Mouse (Mus musculus) activated CD4-positive, CD25-positive, alpha-beta regulatory T cell (primary cell): ENCODE data around the gene Itih3. TPM values are rescaled to one million over a fixed set of nuclear protein-coding genes. Genes with fewer than 3 reads are reported as not detected.

Source experiments
- polyA plus RNA-seq, 2 experiments: library from polyadenylated mRNA; unstranded; fragments of 100-300 nt; shearing (Covaris generic); gene quantifications; one replicate each; pipeline ENCODE4 v1.2.1; 2017

Gene Itih3
- not detected for polyA plus RNA-seq

DNA sequence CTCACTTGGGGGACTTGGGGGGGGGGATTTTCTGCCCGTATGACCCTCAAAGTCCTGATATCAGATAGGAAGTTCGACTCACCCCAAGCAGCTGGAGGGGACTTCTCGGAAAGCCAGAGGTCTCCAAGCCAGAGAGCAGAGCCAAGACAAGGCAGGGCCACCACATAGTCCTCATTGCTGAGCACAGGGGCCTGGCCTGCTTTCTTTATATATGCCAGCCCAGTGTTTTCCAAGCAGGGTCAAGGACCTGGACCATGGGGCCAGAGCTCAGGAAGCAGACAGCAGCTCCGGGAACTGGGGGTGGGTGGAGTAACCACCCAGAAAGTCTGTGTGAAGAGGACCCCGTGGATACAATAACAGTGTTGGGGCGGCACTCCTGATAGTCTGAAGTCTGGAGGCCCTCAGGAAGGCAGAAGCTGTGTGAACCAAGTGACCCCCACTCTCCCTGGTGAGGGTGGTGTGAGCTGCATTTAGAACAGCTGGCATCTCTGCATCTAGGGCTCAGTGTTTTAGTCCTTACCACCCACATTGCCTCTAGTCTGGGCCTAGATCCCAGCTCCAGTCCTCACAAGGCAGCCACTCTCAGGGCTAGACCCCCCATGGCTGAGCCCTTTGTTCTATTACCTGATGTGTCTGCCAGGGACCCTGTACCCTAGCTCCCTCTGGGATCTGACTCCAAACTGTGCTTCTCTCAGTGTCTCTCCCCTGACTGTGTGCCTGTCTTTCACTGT, at the start of gene Itih3:
Gene Itih3, minus strand, starts transcription at position 386 of the 731 bp plus-strand sequence.

DNA sequence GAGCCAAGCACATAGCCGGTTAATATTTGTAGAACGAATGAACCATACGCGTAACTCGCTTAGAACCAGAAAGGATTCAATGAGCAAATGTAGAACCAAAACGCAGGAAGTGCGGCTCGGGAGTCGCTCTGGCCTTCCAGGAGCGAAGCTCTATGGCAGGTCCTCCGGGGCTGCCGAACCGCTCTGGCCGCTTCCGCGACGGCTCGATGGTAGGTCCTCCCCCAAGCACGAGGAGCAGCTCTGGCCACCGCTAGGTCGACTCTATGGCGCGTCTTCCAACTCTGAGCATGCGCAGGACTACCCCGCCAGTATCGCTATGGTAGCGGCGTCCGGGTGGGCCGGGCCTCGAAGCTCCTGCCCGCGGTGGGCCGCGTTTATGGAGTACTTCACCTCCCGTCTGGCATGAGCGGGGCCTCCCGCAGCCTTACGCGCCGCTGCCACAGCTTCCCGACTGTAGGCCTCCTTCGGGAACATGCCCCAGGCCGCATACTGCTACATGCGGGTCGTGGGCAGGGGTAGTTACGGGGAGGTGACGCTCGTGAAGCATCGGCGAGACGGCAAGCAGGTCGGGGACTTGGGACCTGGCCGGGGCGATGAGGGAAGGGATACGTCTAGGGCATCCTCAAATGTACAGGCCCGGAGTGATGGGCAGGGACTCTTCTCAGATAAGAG, 27.7 kb upstream of the Itih3 start, which contains the start of gene Nek4:
Gene Nek4, plus strand, starts transcription at position 224 of the 672 bp plus-strand sequence.

DNA sequence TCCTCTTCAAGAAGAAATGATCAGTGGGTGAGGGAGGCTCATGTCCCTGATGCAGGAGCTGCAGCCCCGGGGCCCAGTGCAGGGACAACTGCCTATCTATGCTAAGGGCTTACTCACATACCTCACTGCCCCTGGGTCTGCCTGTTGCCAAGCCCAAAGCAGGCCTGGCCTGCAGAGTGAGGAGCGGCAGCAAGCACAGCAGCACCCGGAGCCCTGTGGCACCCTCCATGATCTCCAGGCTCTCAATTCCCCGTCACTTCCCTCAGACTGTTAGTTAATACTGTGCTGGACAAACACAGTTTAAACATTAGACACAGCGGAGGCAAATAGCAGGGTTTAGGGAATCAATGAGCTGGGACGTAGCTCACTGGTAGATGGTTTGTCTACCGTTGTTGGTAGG, 19.5 kb upstream of the Itih3 start, which contains the start of gene Itih1:
Gene Itih1, minus strand, starts transcription at position 252 of the 400 bp plus-strand sequence.

DNA sequence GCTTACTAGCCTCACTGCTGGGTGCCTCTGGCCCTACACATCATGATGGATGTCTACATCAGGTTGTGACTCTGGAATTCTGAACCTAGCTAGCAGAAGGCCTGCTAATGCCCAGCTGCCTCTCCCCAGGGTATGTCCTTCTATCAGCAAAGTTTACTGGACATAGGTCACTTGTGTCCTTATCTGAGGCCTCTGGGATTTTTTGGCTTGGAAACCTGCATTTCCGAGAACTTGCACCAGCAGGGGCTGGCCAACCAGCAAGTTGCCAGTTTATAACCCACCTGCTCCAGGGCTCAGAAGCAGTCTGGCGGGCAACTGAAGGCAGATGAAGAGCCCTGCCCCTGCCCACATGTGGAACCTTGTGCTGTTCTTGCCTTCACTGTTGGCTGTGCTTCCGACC, 37.4 kb downstream of the Itih3 start, which contains the start of gene Itih4:
Gene Itih4, plus strand, starts transcription at position 273 of the 400 bp plus-strand sequence.

DNA sequence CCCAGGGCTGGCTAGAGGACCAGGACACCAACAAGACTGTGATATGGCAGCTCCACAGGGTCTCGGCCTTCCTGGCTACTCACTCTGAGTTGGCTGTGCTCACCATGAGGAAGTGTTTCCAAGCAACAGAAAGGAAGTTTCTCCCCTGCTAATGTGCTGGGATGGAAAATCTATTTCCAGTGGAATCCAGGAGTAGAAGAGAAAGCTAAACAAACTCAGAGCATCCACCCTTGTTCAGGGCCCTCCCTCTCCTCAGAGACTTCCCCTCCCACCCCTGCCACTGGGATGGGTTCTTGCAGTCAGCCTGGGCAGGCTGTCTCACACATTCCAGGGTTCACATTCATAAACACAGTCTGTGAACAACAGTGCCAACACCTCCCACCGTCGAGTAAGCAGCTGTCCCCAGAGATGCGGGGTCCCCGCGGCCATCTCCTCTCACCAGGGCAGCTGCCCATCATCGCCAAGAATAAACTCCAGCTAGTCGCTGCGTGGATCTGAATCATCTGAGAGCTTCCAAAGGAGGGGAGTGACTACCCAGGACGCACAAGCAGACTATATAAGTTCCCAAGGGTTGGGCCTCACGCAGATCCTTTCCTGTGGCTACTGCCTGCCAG, 44.5 kb downstream of the Itih3 start, which contains the start of gene Mustn1:
Gene Mustn1, plus strand, starts transcription at position 243 of the 614 bp plus-strand sequence.

Other genes with a start within 250 kb of the Itih3 start
- gene Sfmbt1, start 208.9 kb downstream of the Itih3 start, polyA plus RNA-seq = 10 to 100 TPM in 1 of 2 experiments, 1 to 10 TPM in 1; 7.1 to 13.0 TPM
- gene Tmem110, start 98.2 kb downstream of the Itih3 start, polyA plus RNA-seq = 10 to 100 TPM; 23.8 to 27.3 TPM
- 1 to 10 TPM in 1 of 2 experiments, under 1 TPM in 1; 0.13 to 1.5 TPM for gene Mustn1, start 44.6 kb downstream of the Itih3 start, polyA plus RNA-seq
- gene Itih4, start 37.3 kb downstream of the Itih3 start, polyA plus RNA-seq = not detected
- under 1 TPM in 1 of 2 experiments, not detected in 1; 0.11 TPM for gene Itih1, start 19.5 kb upstream of the Itih3 start, polyA plus RNA-seq
- 1 to 10 TPM; 3.9 to 5.2 TPM for gene Nek4, start 27.6 kb upstream of the Itih3 start, polyA plus RNA-seq
- 1 to 10 TPM; 7.3 to 9.7 TPM for gene Glt8d1, start 77.6 kb upstream of the Itih3 start, polyA plus RNA-seq
- gene Spcs1, start 77.9 kb upstream of the Itih3 start, polyA plus RNA-seq = 100 to 1,000 TPM; 363 to 372 TPM
- 100 to 1,000 TPM; 134 to 149 TPM for gene Pbrm1, start 95.4 kb upstream of the Itih3 start, polyA plus RNA-seq
- 100 to 1,000 TPM in 1 of 2 experiments, 10 to 100 TPM in 1; 61.4 to 126 TPM for gene Gnl3, start 95.4 kb upstream of the Itih3 start, polyA plus RNA-seq
- 100 to 1,000 TPM in 1 of 2 experiments, 10 to 100 TPM in 1; 61.0 to 141 TPM for gene Smim4, start 205.2 kb upstream of the Itih3 start, polyA plus RNA-seq
- 1 to 10 TPM; 2.2 to 2.4 TPM for gene Nt5dc2, start 207.3 kb upstream of the Itih3 start, polyA plus RNA-seq
- gene Stab1, start 244.9 kb upstream of the Itih3 start, polyA plus RNA-seq = 1 to 10 TPM in 1 of 2 experiments, under 1 TPM in 1; 0.92 to 1.1 TPM